Mouse (Mus musculus) left cerebral cortex, postnatal 25 days (tissue): ENCODE results near the gene Olfr603. TPM values are rescaled to one million over a fixed set of nuclear protein-coding genes. Genes with fewer than 3 reads are reported as not detected.
"Not testable (repeated sequence)": the region's sequence is repeated elsewhere in the genome, so short reads cannot be mapped to it uniquely, and the experiment has no call there.

ENCODE experiments used
- DNase-seq, 2 experiments: peaks; one replicate each; pipeline ENCODE4 v3.0.0; 2022; ENCODE audit warnings: low spot score in 2 of 2, mixed read lengths in 1 of 2
- intact Hi-C: fragments of 180-260 bp; cut with DNase I; formaldehyde crosslinking; loops from one replicate; pipeline ENCODE4 v1.15.1; 2025
- microRNA-seq, 2 experiments: library from miRNA; unstranded; fragments of <30 nt; microRNA quantifications; one replicate each; pipeline ENCODE4 v1.2.0; 2022
- total RNA-seq, 2 experiments: library from RNA; stranded (reverse); gene quantifications; 2 replicates each; pipeline ENCODE4 v1.2.3; 2021

The Olfr603 gene
- not detected for total RNA-seq

GRCm38 (mm10) chr7:103386077-103386476 lies at the start of gene Olfr603:
Olfr603 (minus strand) TSS chr7:103386177.
- no peak for DNase-seq
- intact Hi-C loops, result no loop called here

- intact Hi-C loops, result loop anchor here (5.0 kb wide), 1 partner anchor 167 kb away; no protein-coding TSS in a partner anchor
- not testable (repeated sequence) for DNase-seq
Observed at GRCm38 (mm10) chr7:103414772-103415171, 28.8 kb upstream of the Olfr603 start, which contains the start of gene Usp17lc. Usp17lc (plus strand) TSS chr7:103415072.

- DNase-seq, intact Hi-C loops: not testable (repeated sequence)
Observed at GRCm38 (mm10) chr7:103406521-103407055, 20.6 kb upstream of the Olfr603 start.

GRCm38 (mm10) chr7:103398981-103399380 lies 13.0 kb upstream of the Olfr603 start:
- no peak for DNase-seq
- intact Hi-C loops, result no loop called here

- intact Hi-C loops, result no loop called here
- DNase-seq, result no peak
Observed at GRCm38 (mm10) chr7:103397758-103398157, 11.8 kb upstream of the Olfr603 start.

- DNase-seq, result no peak
- intact Hi-C loops, result no loop called here
Observed at GRCm38 (mm10) chr7:103362555-103362954, 23.4 kb downstream of the Olfr603 start, which contains the start of gene Olfr601. Olfr601 (minus strand) TSS chr7:103362655.

GRCm38 (mm10) chr7:103349569-103349968 lies 36.4 kb downstream of the Olfr603 start, which contains the start of gene Olfr600:
Olfr600 (minus strand) TSS chr7:103349669.
- intact Hi-C loops, result no loop called here
- DNase-seq, result no peak

GRCm38 (mm10) chr7:103335617-103336016 lies 50.4 kb downstream of the Olfr603 start, which contains the start of gene Olfr599:
Olfr599 (plus strand) TSS chr7:103335917.
- intact Hi-C loops, result no loop called here
- DNase-seq, result no peak

Small RNAs within 50 kb of the gene (microRNA-seq; reads per million reads assigned to microRNA genes)
- 0 reads per million in 2 experiments for gene Gm25774

Other genes with a start within 250 kb of the Olfr603 start
- not detected for gene Olfr588-ps1, start 245.3 kb downstream of the Olfr603 start, total RNA-seq
- gene Olfr589, start 229.8 kb downstream of the Olfr603 start, total RNA-seq, result not detected
- gene Olfr591, start 207.8 kb downstream of the Olfr603 start, total RNA-seq, result not detected
- gene Olfr592, start 201.4 kb downstream of the Olfr603 start, total RNA-seq, result not detected
- gene Olfr593, start 174.3 kb downstream of the Olfr603 start, total RNA-seq, result not detected
- gene Olfr594, start 169.2 kb downstream of the Olfr603 start, total RNA-seq, result not detected
- gene Usp17ld, start 133.7 kb downstream of the Olfr603 start, total RNA-seq, result not detected
- gene Olfr596, start 80.5 kb downstream of the Olfr603 start, total RNA-seq, result not detected
- not detected for gene Olfr597, start 69.9 kb downstream of the Olfr603 start, total RNA-seq
- not detected for gene Olfr598, start 62.6 kb downstream of the Olfr603 start, total RNA-seq
- gene Olfr599, start 50.3 kb downstream of the Olfr603 start, total RNA-seq, result not detected
- not detected for gene Olfr600, start 36.5 kb downstream of the Olfr603 start, total RNA-seq
- not detected for gene Olfr601, start 23.5 kb downstream of the Olfr603 start, total RNA-seq
- gene Usp17lc, start 28.9 kb upstream of the Olfr603 start, total RNA-seq, result not detected
- gene Olfr605, start 59.3 kb upstream of the Olfr603 start, total RNA-seq, result not detected
- not detected for gene Olfr606, start 62.9 kb upstream of the Olfr603 start, total RNA-seq
- gene Olfr607, start 78.0 kb upstream of the Olfr603 start, total RNA-seq, result not detected
- gene Olfr608, start 83.7 kb upstream of the Olfr603 start, total RNA-seq, result not detected
- not detected for gene Olfr609, start 111.9 kb upstream of the Olfr603 start, total RNA-seq
- gene Olfr610, start 125.9 kb upstream of the Olfr603 start, total RNA-seq, result not detected
- gene Olfr611, start 134.7 kb upstream of the Olfr603 start, total RNA-seq, result not detected
- not detected for gene Olfr612, start 156.5 kb upstream of the Olfr603 start, total RNA-seq
- not detected for gene Olfr613, start 161.9 kb upstream of the Olfr603 start, total RNA-seq
- gene Olfr615, start 169.9 kb upstream of the Olfr603 start, total RNA-seq, result not detected
- gene Olfr616, start 183.0 kb upstream of the Olfr603 start, total RNA-seq, result not detected
- gene Olfr617, start 186.9 kb upstream of the Olfr603 start, total RNA-seq, result not detected
- gene Olfr618, start 203.9 kb upstream of the Olfr603 start, total RNA-seq, result not detected
- gene Olfr619, start 214.4 kb upstream of the Olfr603 start, total RNA-seq, result not detected
- not detected for gene Olfr620, start 226.4 kb upstream of the Olfr603 start, total RNA-seq